Mouse (Mus musculus): Measurements from ENCODE around the gene Ugt1a6b.
A peak's percentile ranks its signal among the peaks of the same experiment; 100 is the strongest.
"Not testable (repeated sequence)": the region's sequence is repeated elsewhere in the genome, so short reads cannot be mapped to it uniquely, and the experiment has no call there.

Ugt1a6b gene

GRCm38 (mm10) chr1:88125827-88126360 is 22.8 kb downstream of the Ugt1a6b start:
- not testable (repeated sequence) for DNase-seq

- DNase-seq, result not testable (repeated sequence)
These were observed 26.0 kb downstream of the Ugt1a6b start for GRCm38 (mm10) chr1:88129091-88129490.

- not testable (repeated sequence) for DNase-seq
These were observed 27.2 kb downstream of the Ugt1a6b start for GRCm38 (mm10) chr1:88130223-88130622.

GRCm38 (mm10) chr1:88133908-88134456 is 30.9 kb downstream of the Ugt1a6b start:
- no peak for DNase-seq

GRCm38 (mm10) chr1:88134457-88135011 is 31.5 kb downstream of the Ugt1a6b start, which contains the start of gene Ugt1a6a:
Ugt1a6a (plus strand) TSS chr1:88134809.
- not testable (repeated sequence) for DNase-seq

- not testable (repeated sequence) for DNase-seq
These were observed 32.3 kb downstream of the Ugt1a6b start for GRCm38 (mm10) chr1:88135229-88135904.

- no peak for DNase-seq
These were observed 33.6 kb downstream of the Ugt1a6b start for GRCm38 (mm10) chr1:88136646-88137045.

- DNase-seq, result no peak
These were observed 34.2 kb downstream of the Ugt1a6b start for GRCm38 (mm10) chr1:88137264-88137663.

GRCm38 (mm10) chr1:88138145-88138544 is 35.1 kb downstream of the Ugt1a6b start:
- no peak for DNase-seq

- DNase-seq, result not testable (repeated sequence)
These were observed 37.4 kb downstream of the Ugt1a6b start for GRCm38 (mm10) chr1:88140492-88140891.

- DNase-seq, result peak; percentile 62 to 64
These were observed 41.1 kb downstream of the Ugt1a6b start for GRCm38 (mm10) chr1:88143966-88144675.

GRCm38 (mm10) chr1:88145278-88145677 is 42.2 kb downstream of the Ugt1a6b start:
- DNase-seq, result peak in 1 of 2 experiments; percentile 3

GRCm38 (mm10) chr1:88150133-88150532 is 47.1 kb downstream of the Ugt1a6b start:
- not testable (repeated sequence) for DNase-seq

- no peak for DNase-seq
These were observed 55.4 kb downstream of the Ugt1a6b start for GRCm38 (mm10) chr1:88158430-88158829.

GRCm38 (mm10) chr1:88165711-88166110 is 62.7 kb downstream of the Ugt1a6b start, which contains the start of gene Ugt1a5:
Ugt1a5 (plus strand) TSS chr1:88166012.
- DNase-seq, result no peak

GRCm38 (mm10) chr1:88172190-88172589 is 69.1 kb downstream of the Ugt1a6b start:
- DNase-seq, result not testable (repeated sequence)

- DNase-seq, result no peak
These were observed 76.6 kb downstream of the Ugt1a6b start for GRCm38 (mm10) chr1:88179657-88180056.

- no peak for DNase-seq
These were observed 83.4 kb downstream of the Ugt1a6b start for GRCm38 (mm10) chr1:88186325-88186935.

GRCm38 (mm10) chr1:88192136-88192535 is 89.1 kb downstream of the Ugt1a6b start:
- no peak for DNase-seq

GRCm38 (mm10) chr1:88195687-88196086 is 92.6 kb downstream of the Ugt1a6b start:
- DNase-seq, result no peak

GRCm38 (mm10) chr1:88197443-88197842 is 94.4 kb downstream of the Ugt1a6b start:
- no peak for DNase-seq

GRCm38 (mm10) chr1:88199996-88200395 is 96.9 kb downstream of the Ugt1a6b start:
- no peak for DNase-seq

GRCm38 (mm10) chr1:88200456-88200855 is 97.4 kb downstream of the Ugt1a6b start, which contains the start of gene Ugt1a2:
Ugt1a2 (plus strand) TSS chr1:88200601.
- DNase-seq, result no peak
